Mouse (Mus musculus) cerebellum, adult 2 months (tissue): Measurements from ENCODE around the gene Hnrnpu. TPM values are rescaled to one million over a fixed set of nuclear protein-coding genes. Genes with fewer than 3 reads are reported as not detected.
"Not testable (repeated sequence)": the region's sequence is repeated elsewhere in the genome, so short reads cannot be mapped to it uniquely, and the experiment has no call there.

ENCODE experiments used
- DNase-seq, 2 experiments: peaks; one replicate each; pipeline ENCODE4 v3.0.0; 2021
- H3K27ac ChIP-seq: fragments of 200-500 bp; 2 replicates; pipeline ENCODE4 v1.5.1; 2012; ENCODE audit warnings: low read length, control low read depth, inconsistent platforms; ENCODE audit not compliant: insufficient read depth
- H3K27me3 ChIP-seq: fragments of 200-500 bp; 2 replicates; pipeline ENCODE4 v1.6.1; 2012; ENCODE audit warnings: inconsistent platforms, mild to moderate bottlenecking, low read length, moderate library complexity; ENCODE audit not compliant: control insufficient read depth, insufficient read depth
- H3K4me1 ChIP-seq: fragments of 200-500 bp; 2 replicates; pipeline ENCODE4 v1.6.1; 2011; ENCODE audit warnings: low read length; ENCODE audit not compliant: control insufficient read depth, insufficient read depth
- H3K4me3 ChIP-seq: fragments of 200-500 bp; replicated peaks from 2 replicates; pipeline ENCODE3; 2011; ENCODE audit warnings: mild to moderate bottlenecking, low read depth, low read length, control low read depth; ENCODE audit not compliant: insufficient read depth
- CTCF ChIP-seq: fragments of 200-500 bp; IDR thresholded peaks from 2 replicates; pipeline ENCODE4 v1.5.1; 2011; ENCODE audit warnings: low read depth, mild to moderate bottlenecking, control low read depth, low read length, moderate library complexity, borderline replicate concordance; ENCODE audit not compliant: insufficient read depth
- POLR2A ChIP-seq: fragments of 200-500 bp; IDR thresholded peaks from 2 replicates; pipeline ENCODE4 v1.6.1; 2011; ENCODE audit warnings: low read length, control low read depth, borderline replicate concordance; ENCODE audit not compliant: insufficient read depth
- WGBS: fragments of 180-500 bp; shearing (Covaris S2); methylation state at CpG from one replicate; pipeline ENCODE4 v1.1.7; 2018; 5-methylcytosine and 5-hydroxymethylcytosine counted together
- polyA plus RNA-seq: library from polyadenylated mRNA; depleted of rRNA; stranded (reverse); fragments of >200 nt; gene quantifications from 2 replicates; pipeline ENCODE4 v1.2.3, GENCODE M21; 2012

Gene Hnrnpu
- polyA plus RNA-seq, 1 experiment = 365 TPM

GRCm38 (mm10) chr1:178351643-178352042, 14.0 kb upstream of the Hnrnpu start:
- no peak for DNase-seq
- no peaks in the 10 kb centered on the region for H3K4me1 ChIP-seq
- H3K27me3 ChIP-seq = no peaks in the 10 kb centered on the region
- TF ChIP-seq POLR2A (no peak), CTCF (no peak)
- H3K27ac ChIP-seq = no peak overlapping the region
- H3K4me3 ChIP-seq = no peak overlapping the region

- Histone ChIP-seq H3K4me1 (no peaks in the 10 kb centered on the region), H3K4me3 (no peak overlapping the region), H3K27me3 (no peaks in the 10 kb centered on the region), H3K27ac (no peak overlapping the region)
- WGBS = 94% methylated on average over 2 of the region's 2 CpGs
- TF ChIP-seq CTCF (no peak), POLR2A (no peak)
- DNase-seq = no peak
Observed at GRCm38 (mm10) chr1:178350792-178351191, 13.2 kb upstream of the Hnrnpu start.

GRCm38 (mm10) chr1:178344071-178344805, 6.6 kb upstream of the Hnrnpu start:
- not testable (repeated sequence) for H3K4me3 ChIP-seq, H3K27me3 ChIP-seq, DNase-seq, H3K4me1 ChIP-seq, H3K27ac ChIP-seq
- WGBS = 92% methylated on average over 10 of the region's 10 CpGs

GRCm38 (mm10) chr1:178342612-178343011, 5.0 kb upstream of the Hnrnpu start:
- H3K27ac ChIP-seq = no peak overlapping the region
- TF ChIP-seq POLR2A (no peak), CTCF (no peak)
- 82% methylated on average over 5 of the region's 5 CpGs for WGBS
- no peak for DNase-seq
- no peak overlapping the region for H3K4me3 ChIP-seq
- H3K27me3 ChIP-seq = no peaks in the 10 kb centered on the region
- no peaks in the 10 kb centered on the region for H3K4me1 ChIP-seq

- Histone ChIP-seq H3K4me1 (no peaks in the 10 kb centered on the region), H3K27ac (no peak overlapping the region), H3K27me3 (no peaks in the 10 kb centered on the region), H3K4me3 (no peak overlapping the region)
- 64% methylated on average over 1 of the region's 1 CpGs for WGBS
- no peak for TF ChIP-seq CTCF
- TF ChIP-seq POLR2A = no peak
- DNase-seq = no peak
Observed at GRCm38 (mm10) chr1:178342063-178342462, 4.5 kb upstream of the Hnrnpu start.

GRCm38 (mm10) chr1:178341435-178341834, 3.8 kb upstream of the Hnrnpu start:
- 86% methylated on average over 3 of the region's 3 CpGs for WGBS

GRCm38 (mm10) chr1:178340213-178340612, 2.6 kb upstream of the Hnrnpu start:
- Histone ChIP-seq H3K27me3 (no peaks in the 10 kb centered on the region), H3K27ac (no peak overlapping the region), H3K4me1 (no peaks in the 10 kb centered on the region), H3K4me3 (no peak overlapping the region)
- DNase-seq = no peak
- WGBS = 81% methylated on average over 2 of the region's 2 CpGs
- TF ChIP-seq POLR2A = no peak

More at GRCm38 (mm10) chr1:178341435-178341834, 3.8 kb upstream of the Hnrnpu start:
- TF ChIP-seq POLR2A (no peak), CTCF (no peak)
- H3K4me3 ChIP-seq = no peak overlapping the region
- no peak for DNase-seq
- no peak overlapping the region for H3K27ac ChIP-seq
- H3K4me1 ChIP-seq = no peaks in the 10 kb centered on the region
- H3K27me3 ChIP-seq = no peaks in the 10 kb centered on the region

- no peaks in the 10 kb centered on the region for H3K27me3 ChIP-seq
- WGBS = 11% methylated on average over 6 of the region's 6 CpGs
- peak overlapping the region; percentile 52 for H3K4me3 ChIP-seq
- peak overlapping the region; percentile 82 for H3K27ac ChIP-seq
- TF ChIP-seq POLR2A = no peak
- no peak for TF ChIP-seq CTCF
- no peaks in the 10 kb centered on the region; the same call in 1 of the 2 replicates for H3K4me1 ChIP-seq
- DNase-seq = peak; percentile 42 to 53
Observed at GRCm38 (mm10) chr1:178338318-178338641, 683 bp upstream of the Hnrnpu start.
